Mouse (Mus musculus) cerebellum, adult 2 months (tissue): ENCODE data around the gene Fbp1.

Experiments used
- CTCF ChIP-seq: fragments of 200-500 bp; IDR thresholded peaks from 2 replicates; pipeline ENCODE4 v1.5.1; 2011; ENCODE audit warnings: low read depth, mild to moderate bottlenecking, control low read depth, low read length, moderate library complexity, borderline replicate concordance; ENCODE audit not compliant: insufficient read depth
- POLR2A ChIP-seq: fragments of 200-500 bp; IDR thresholded peaks from 2 replicates; pipeline ENCODE4 v1.6.1; 2011; ENCODE audit warnings: low read length, control low read depth, borderline replicate concordance; ENCODE audit not compliant: insufficient read depth

DNA sequence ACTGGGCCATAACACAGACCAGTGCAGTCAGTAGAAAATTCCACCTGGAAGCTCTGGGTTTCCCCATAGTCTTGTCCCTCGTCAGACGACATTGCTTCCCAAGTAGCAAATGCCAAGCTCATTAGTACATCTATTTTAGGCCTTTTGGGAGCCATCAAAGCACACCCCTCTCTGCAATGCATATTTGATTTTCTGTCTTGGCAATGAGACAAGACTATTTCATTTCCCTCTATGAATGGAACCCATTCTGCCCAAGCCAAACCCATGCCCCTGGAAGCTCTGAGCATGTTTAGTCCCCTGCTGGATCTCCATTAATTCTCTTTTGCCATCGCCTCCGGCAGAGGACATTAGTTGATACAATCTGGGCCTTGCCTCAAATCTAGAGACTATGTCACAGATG is 21.3 kb downstream of the Fbp1 start:
- TF ChIP-seq POLR2A, result no peak
- TF ChIP-seq CTCF, result no peak
